Mouse (Mus musculus) heart, postnatal 0 days (tissue): ENCODE data around the gene Bcas1. TPM values are rescaled to one million over a fixed set of nuclear protein-coding genes. Genes with fewer than 3 reads are reported as not detected.

Experiments used
- ATAC-seq: fragments of 200-750 bp; cut with Nextera tagmentation; 2 replicates; pipeline ENCODE4 v1.8.0; 2017; ENCODE audit warnings: low read depth, moderate number of reproducible peaks, moderate library complexity; ENCODE audit not compliant: insufficient read depth
- DNase-seq: peaks from one replicate; pipeline ENCODE4 v3.0.0-alpha.2; 2016; ENCODE audit warnings: low spot score
- H3K27ac ChIP-seq: fragments of 300-500 bp; sonication (generic); 2 replicates; pipeline ENCODE4 v1.5.1; 2014; ENCODE audit warnings: low read depth, mild to moderate bottlenecking
- H3K27me3 ChIP-seq: fragments of 300-500 bp; sonication (generic); 2 replicates; pipeline ENCODE4 v1.6.1; 2014; ENCODE audit warnings: low read length, mixed read lengths; ENCODE audit not compliant: control insufficient read depth, insufficient read depth
- H3K36me3 ChIP-seq: fragments of 300-500 bp; sonication (generic); replicated peaks from 2 replicates; pipeline ENCODE4 v1.6.1; 2014; ENCODE audit warnings: low read length, mixed read lengths; ENCODE audit not compliant: control insufficient read depth, insufficient read depth
- H3K4me1 ChIP-seq: fragments of 300-500 bp; sonication (generic); 2 replicates; pipeline ENCODE4 v1.6.1; 2014; ENCODE audit warnings: antibody characterized with exemption; ENCODE audit not compliant: control insufficient read depth, insufficient read depth
- H3K4me2 ChIP-seq: fragments of 300-500 bp; sonication (generic); 2 replicates; pipeline ENCODE4 v1.6.1; 2014; ENCODE audit warnings: low read depth, mild to moderate bottlenecking, low read length, moderate library complexity
- H3K4me3 ChIP-seq: fragments of 300-500 bp; sonication (generic); 2 replicates; pipeline ENCODE4 v1.5.1; 2014; ENCODE audit warnings: low read depth, low read length
- H3K9ac ChIP-seq: fragments of 300-500 bp; sonication (generic); replicated peaks from 2 replicates; pipeline ENCODE4 v1.6.1; 2014; ENCODE audit warnings: low read depth, low read length, mixed read lengths
- H3K9me3 ChIP-seq: fragments of 300-500 bp; sonication (generic); replicated peaks from 2 replicates; pipeline ENCODE4 v1.6.1; 2016; ENCODE audit warnings: low read length; ENCODE audit not compliant: control insufficient read depth
- CTCF ChIP-seq: IDR thresholded peaks from 2 replicates; pipeline ENCODE4 v1.5.1; 2016; ENCODE audit warnings: antibody characterized with exemption, control low read depth, low read depth
- EP300 ChIP-seq: IDR thresholded peaks from 2 replicates; pipeline ENCODE4 v1.6.1; 2016; ENCODE audit warnings: antibody characterized with exemption, low read depth
- WGBS: fragments of 180-500 bp; shearing (Covaris S2); extraction: QIAGEN DNeasy Blood & Tissue Kit; methylation state at CpG from one replicate; pipeline ENCODE4 v1.1.7; 2014; 5-methylcytosine and 5-hydroxymethylcytosine counted together
- polyA plus RNA-seq: library from polyadenylated mRNA; unstranded; fragments of >200 nt; fragmentation: Nextera tagmentation; extraction: Ambion mirVana; gene quantifications from 2 replicates; pipeline ENCODE4 v1.2.1, GENCODE M21; 2015
- total RNA-seq: library from RNA; depleted of rRNA; stranded (reverse); fragments of >200 nt; gene quantifications from 2 replicates; pipeline ENCODE4 v1.2.3, GENCODE M21; 2014; ENCODE audit warnings: low replicate concordance

The Bcas1 gene
- total and polyA plus RNA-seq, 2 experiments from 2014 or later = 0.45 TPM; not detected in 1

DNA sequence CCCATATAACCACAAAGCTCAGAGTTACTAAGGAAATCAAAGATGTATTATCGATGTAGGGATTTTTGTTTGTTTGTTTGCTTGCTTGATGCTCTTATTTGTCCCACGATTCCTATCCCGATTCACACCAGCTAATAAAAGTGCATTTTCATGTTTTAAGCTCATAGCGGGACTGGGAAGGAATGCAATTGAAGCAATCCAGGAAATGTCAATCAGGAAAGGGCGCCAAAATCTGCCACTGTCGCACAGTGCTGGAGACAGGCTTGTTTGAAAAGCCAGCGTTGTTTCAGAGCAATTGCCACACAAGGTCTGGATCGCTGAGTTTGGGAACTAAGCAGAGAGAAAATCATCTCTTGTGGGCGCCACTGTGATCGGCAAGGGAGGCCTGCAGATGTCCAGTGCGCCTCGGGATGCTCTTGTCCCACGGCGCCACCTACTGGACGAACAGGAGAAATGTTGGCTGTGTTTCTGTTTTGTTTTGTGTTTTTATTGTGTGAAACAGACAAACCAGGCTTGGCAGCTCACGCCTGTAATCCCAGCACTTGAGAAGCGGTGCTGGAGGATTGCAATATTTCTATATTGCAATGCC, 26.3 kb downstream of the Bcas1 start:
- peak overlapping the region; percentile 80 for H3K4me2 ChIP-seq
- peak overlapping the region; percentile 41 for H3K4me3 ChIP-seq
- TF ChIP-seq EP300 (no peak), CTCF (peak; percentile 93)
- DNase-seq (peak; percentile 71), ATAC-seq (peak; percentile 60)
- H3K9ac ChIP-seq = peak overlapping the region; percentile 43; the same call in 1 of the 2 replicates
- no peaks in the 10 kb centered on the region for H3K36me3 ChIP-seq
- H3K27ac ChIP-seq = no peak overlapping the region
- H3K9me3 ChIP-seq = no peaks in the 10 kb centered on the region
- peaks cover 2% of the 10 kb centered on the region; the same call in 1 of the 2 replicates for H3K27me3 ChIP-seq
- peaks cover 3% of the 10 kb centered on the region; the same call in 1 of the 2 replicates for H3K4me1 ChIP-seq
- 1% methylated on average over 17 of the region's 17 CpGs for WGBS

GRCm38 (mm10) chr2:170400666-170401065, 27.0 kb downstream of the Bcas1 start:
- DNase-seq (no peak), ATAC-seq (no peak)
- Histone ChIP-seq H3K4me2 (peak overlapping the region; percentile 80), H3K36me3 (no peaks in the 10 kb centered on the region), H3K27ac (no peak overlapping the region), H3K27me3 (no peaks in the 10 kb centered on the region), H3K9me3 (no peaks in the 10 kb centered on the region; the same call in 1 of the 2 replicates), H3K4me1 (peaks cover 3% of the 10 kb centered on the region; the same call in 1 of the 2 replicates), H3K4me3 (peak overlapping the region; percentile 41), H3K9ac (no peak overlapping the region; the same call in 1 of the 2 replicates)
- WGBS = 6% methylated on average over 10 of the region's 10 CpGs
- TF ChIP-seq CTCF = no peak
- TF ChIP-seq EP300 = no peak

GRCm38 (mm10) chr2:170391994-170392393, 35.7 kb downstream of the Bcas1 start:
- H3K36me3 ChIP-seq = no peaks in the 10 kb centered on the region
- H3K4me1 ChIP-seq = no peaks in the 10 kb centered on the region
- TF ChIP-seq CTCF (no peak), EP300 (no peak)
- no peak overlapping the region for H3K4me3 ChIP-seq
- no peaks in the 10 kb centered on the region; the same call in 1 of the 2 replicates for H3K9me3 ChIP-seq
- DNase-seq (no peak), ATAC-seq (no peak)
- no peak overlapping the region for H3K27ac ChIP-seq
- H3K4me2 ChIP-seq = no peak overlapping the region
- H3K27me3 ChIP-seq = no peaks in the 10 kb centered on the region
- 95% methylated on average over 1 of the region's 1 CpGs for WGBS
- H3K9ac ChIP-seq = no peak overlapping the region

GRCm38 (mm10) chr2:170388320-170388719, 39.3 kb downstream of the Bcas1 start:
- Histone ChIP-seq H3K4me1 (no peaks in the 10 kb centered on the region), H3K27ac (no peak overlapping the region), H3K9ac (no peak overlapping the region), H3K36me3 (no peaks in the 10 kb centered on the region), H3K4me2 (no peak overlapping the region), H3K9me3 (no peaks in the 10 kb centered on the region), H3K4me3 (no peak overlapping the region), H3K27me3 (no peaks in the 10 kb centered on the region)
- DNase-seq = no peak
- no peak for ATAC-seq
- no peak for TF ChIP-seq EP300
- no peak for TF ChIP-seq CTCF
- WGBS = 52% methylated on average over 5 of the region's 5 CpGs

GRCm38 (mm10) chr2:170385556-170385955, 42.1 kb downstream of the Bcas1 start:
- TF ChIP-seq EP300 (no peak), CTCF (no peak)
- Histone ChIP-seq H3K36me3 (no peaks in the 10 kb centered on the region), H3K9ac (no peak overlapping the region), H3K27me3 (no peaks in the 10 kb centered on the region), H3K4me3 (no peak overlapping the region), H3K9me3 (0 out of 2 replicates have a peak, but pooled peaks cover 3% of the 10 kb centered on the region), H3K4me2 (no peak overlapping the region), H3K4me1 (no peaks in the 10 kb centered on the region), H3K27ac (no peak overlapping the region)
- no peak for DNase-seq
- ATAC-seq = no peak
- 96% methylated on average over 1 of the region's 1 CpGs for WGBS

DNA sequence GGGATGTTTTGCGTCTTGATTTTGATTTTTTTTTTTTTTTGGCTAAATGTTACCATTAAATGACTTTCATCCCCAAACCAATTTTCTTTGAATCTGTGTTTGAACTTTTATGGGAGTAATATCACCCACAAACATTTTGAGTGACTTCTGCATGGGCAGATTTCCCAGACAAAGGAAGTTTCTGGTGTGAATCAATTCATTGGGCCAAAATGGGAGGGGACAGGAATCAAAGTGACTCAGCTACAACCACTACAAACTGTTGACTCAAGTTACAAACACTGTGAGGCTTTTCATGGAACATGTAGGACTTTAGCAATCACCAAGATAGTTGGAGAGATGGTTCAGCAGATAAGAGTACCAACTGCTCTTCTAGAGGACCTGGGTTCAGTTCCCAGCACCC, 42.9 kb downstream of the Bcas1 start:
- H3K27me3 ChIP-seq = no peaks in the 10 kb centered on the region
- TF ChIP-seq CTCF = no peak
- no peak for TF ChIP-seq EP300
- ATAC-seq = no peak
- H3K9me3 ChIP-seq = 0 out of 2 replicates have a peak, but pooled peaks cover 3% of the 10 kb centered on the region
- no peak for DNase-seq
- H3K4me1 ChIP-seq = no peaks in the 10 kb centered on the region
- WGBS = 85% methylated on average over 1 of the region's 1 CpGs
- H3K4me3 ChIP-seq = no peak overlapping the region
- no peak overlapping the region for H3K9ac ChIP-seq
- H3K4me2 ChIP-seq = no peak overlapping the region
- no peaks in the 10 kb centered on the region for H3K36me3 ChIP-seq
- H3K27ac ChIP-seq = no peak overlapping the region
